Mouse (Mus musculus) limb, embryonic 12.5 days (tissue): ENCODE measurements around the gene Sohlh2. TPM values are rescaled to one million over a fixed set of nuclear protein-coding genes. Genes with fewer than 3 reads are reported as not detected.

Source experiments
- ATAC-seq: fragments of 200-750 bp; cut with Nextera tagmentation; 2 replicates; pipeline ENCODE4 v1.8.0; 2017; ENCODE audit warnings: low read depth, moderate TSS enrichment; ENCODE audit not compliant: insufficient number of reproducible peaks, insufficient read depth, low FRiP score, low TSS enrichment
- H3K27ac ChIP-seq: fragments of 300-500 bp; sonication (generic); 2 replicates; pipeline ENCODE4 v1.5.1; 2016; ENCODE audit warnings: mild to moderate bottlenecking, moderate library complexity
- H3K27me3 ChIP-seq: fragments of 300-500 bp; sonication (generic); 2 replicates; pipeline ENCODE4 v1.6.1; 2016; ENCODE audit warnings: mild to moderate bottlenecking, moderate library complexity
- H3K36me3 ChIP-seq: fragments of 300-500 bp; sonication (generic); 2 replicates; pipeline ENCODE4 v1.6.1; 2016; ENCODE audit warnings: mild to moderate bottlenecking, moderate library complexity
- H3K4me1 ChIP-seq: fragments of 300-500 bp; sonication (generic); replicated peaks from 2 replicates; pipeline ENCODE4 v1.6.1; 2016
- H3K4me2 ChIP-seq: fragments of 300-500 bp; sonication (generic); 2 replicates; pipeline ENCODE4 v1.6.1; 2016; ENCODE audit warnings: mild to moderate bottlenecking, moderate library complexity
- H3K4me3 ChIP-seq: fragments of 300-500 bp; sonication (generic); replicated peaks from 2 replicates; pipeline ENCODE4 v1.5.1; 2016; ENCODE audit warnings: mild to moderate bottlenecking
- H3K9ac ChIP-seq: fragments of 300-500 bp; sonication (generic); replicated peaks from 2 replicates; pipeline ENCODE4 v1.6.1; 2016; ENCODE audit warnings: mild to moderate bottlenecking, moderate library complexity
- H3K9me3 ChIP-seq: fragments of 300-500 bp; sonication (generic); 2 replicates; pipeline ENCODE4 v1.6.1; 2016; ENCODE audit warnings: mild to moderate bottlenecking, moderate library complexity
- WGBS: fragments of 180-500 bp; shearing (Covaris S2); methylation state at CpG from one replicate; pipeline ENCODE4 v1.1.7; 2016; 5-methylcytosine and 5-hydroxymethylcytosine counted together
- microRNA-seq: library from miRNA; unstranded; fragments of <30 nt; microRNA quantifications from one replicate; pipeline ENCODE4, GENCODE M21; 2017
- polyA plus RNA-seq: library from polyadenylated mRNA; unstranded; fragments of >200 nt; fragmentation: Nextera tagmentation; extraction: Ambion mirVana; gene quantifications from 2 replicates; pipeline ENCODE4 v1.2.1, GENCODE M21; 2016

The Sohlh2 gene
- polyA plus RNA-seq, 1 experiment from 2014 or later = not detected

DNA sequence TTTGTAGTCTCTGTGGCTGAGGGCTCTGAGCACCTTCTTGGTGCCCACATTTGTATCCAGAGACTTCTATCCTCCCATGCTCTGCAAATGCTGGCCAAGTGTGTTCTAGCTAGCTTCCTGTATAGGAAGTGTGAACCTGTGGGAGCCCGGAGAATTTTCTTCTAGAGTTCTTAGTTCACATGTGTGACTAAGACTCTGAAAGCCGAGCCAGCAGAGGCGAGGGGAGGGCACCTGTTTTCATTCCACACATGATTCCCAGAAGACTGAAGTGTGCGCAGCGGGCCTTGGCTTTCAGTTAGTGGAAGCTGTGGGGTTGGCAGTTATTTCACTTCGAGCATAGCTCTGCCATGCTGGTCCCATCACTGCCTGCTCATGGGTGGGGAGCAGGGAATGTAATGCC, 62.3 kb downstream of the Sohlh2 start:
- ATAC-seq = no peak
- H3K4me1 ChIP-seq = peaks cover 15% of the 10 kb centered on the region
- no peak overlapping the region for H3K9ac ChIP-seq
- peaks cover 17% of the 10 kb centered on the region for H3K36me3 ChIP-seq
- no peak overlapping the region for H3K27ac ChIP-seq
- peak overlapping the region; percentile 75; the same call in 1 of the 2 replicates for H3K4me3 ChIP-seq
- 63% methylated on average over 6 of the region's 6 CpGs for WGBS
- H3K27me3 ChIP-seq = peaks cover 5% of the 10 kb centered on the region; the same call in 1 of the 2 replicates
- H3K4me2 ChIP-seq = peak overlapping the region; percentile 92
- no peaks in the 10 kb centered on the region for H3K9me3 ChIP-seq

DNA sequence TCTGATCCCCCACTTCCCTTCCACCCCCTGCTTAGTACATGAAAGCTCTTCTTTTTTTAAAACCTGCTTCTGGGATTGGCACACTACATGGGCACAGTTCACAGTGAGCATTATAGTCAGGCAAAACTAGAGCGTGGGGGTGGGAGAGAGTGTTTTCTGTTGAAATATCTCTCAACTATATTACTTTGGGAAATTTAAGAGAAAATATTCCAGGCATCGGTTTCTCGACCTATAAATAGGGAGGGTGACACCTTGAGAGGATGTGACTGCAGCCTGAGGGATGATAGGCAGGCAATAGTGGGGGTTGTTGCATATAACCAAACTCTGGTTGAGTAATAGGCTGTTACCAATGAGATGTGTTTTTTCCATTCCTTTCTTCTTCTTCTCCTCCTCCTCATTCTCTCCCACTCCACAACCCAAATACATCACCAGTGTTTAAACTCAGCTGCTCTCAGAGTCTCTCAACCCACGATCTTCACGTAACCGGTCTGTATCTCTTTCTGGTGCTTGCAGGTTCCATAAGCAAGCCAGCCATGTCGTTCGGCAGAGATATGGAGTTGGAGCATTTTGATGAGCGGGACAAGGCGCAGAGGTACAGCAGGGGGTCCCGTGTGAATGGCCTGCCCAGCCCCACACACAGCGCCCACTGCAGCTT, 64.9 kb downstream of the Sohlh2 start:
- 91% methylated on average over 12 of the region's 12 CpGs for WGBS
- Histone ChIP-seq H3K9ac (no peak overlapping the region), H3K27me3 (peaks cover 3% of the 10 kb centered on the region; the same call in 1 of the 2 replicates), H3K4me2 (no peak overlapping the region), H3K4me1 (peaks cover 15% of the 10 kb centered on the region), H3K36me3 (peaks cover 17% of the 10 kb centered on the region), H3K9me3 (no peaks in the 10 kb centered on the region), H3K4me3 (no peak overlapping the region), H3K27ac (no peak overlapping the region)
- no peak for ATAC-seq

DNA sequence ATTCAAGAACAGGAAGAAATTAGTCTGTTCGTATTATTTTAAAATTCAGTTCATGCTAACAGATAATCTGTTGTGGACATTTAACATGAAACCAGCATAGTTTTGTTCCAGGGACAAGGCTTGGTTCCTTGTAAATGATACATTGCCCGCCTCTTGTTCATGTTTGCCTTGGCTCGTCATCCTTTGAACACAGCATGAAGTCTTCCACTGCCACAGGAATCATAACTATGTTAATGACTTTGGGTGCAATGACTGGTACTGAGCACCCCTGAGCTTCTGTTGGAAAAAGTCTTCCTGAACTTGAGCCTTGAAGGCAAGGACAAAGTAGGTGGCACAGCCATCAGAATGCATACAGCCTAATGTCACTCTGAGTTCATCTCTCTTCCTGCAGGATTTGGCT, 66.2 kb downstream of the Sohlh2 start:
- no peak overlapping the region for H3K9ac ChIP-seq
- 90% methylated on average over 3 of the region's 3 CpGs for WGBS
- no peak overlapping the region for H3K27ac ChIP-seq
- peaks cover 17% of the 10 kb centered on the region for H3K36me3 ChIP-seq
- no peak for ATAC-seq
- no peaks in the 10 kb centered on the region; the same call in 1 of the 2 replicates for H3K27me3 ChIP-seq
- H3K4me1 ChIP-seq = peaks cover 10% of the 10 kb centered on the region
- H3K9me3 ChIP-seq = no peaks in the 10 kb centered on the region
- H3K4me3 ChIP-seq = no peak overlapping the region
- H3K4me2 ChIP-seq = no peak overlapping the region

DNA sequence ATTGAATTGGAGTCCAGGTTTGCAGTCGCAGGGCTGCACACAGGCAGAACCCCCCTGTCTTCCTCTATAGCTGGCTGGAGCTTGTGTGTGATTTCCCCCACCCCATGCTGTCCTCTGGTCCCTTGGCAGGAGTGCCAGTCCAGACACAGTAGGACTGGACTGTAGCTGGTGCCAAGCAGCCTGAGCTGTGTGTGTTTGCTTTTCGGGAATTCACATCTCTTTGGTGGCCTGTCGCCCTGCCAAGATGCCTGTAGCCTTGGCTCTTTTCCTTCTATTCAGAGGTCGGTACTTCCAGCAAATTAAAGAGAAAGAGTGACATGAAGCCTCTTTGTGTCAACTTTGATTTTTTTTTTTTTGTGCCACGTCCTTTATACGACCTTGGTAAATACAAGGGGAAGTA, 66.7 kb downstream of the Sohlh2 start:
- WGBS = 82% methylated on average over 6 of the region's 6 CpGs
- H3K9me3 ChIP-seq = no peaks in the 10 kb centered on the region
- H3K4me1 ChIP-seq = peaks cover 8% of the 10 kb centered on the region; the same call in 1 of the 2 replicates
- no peak overlapping the region for H3K27ac ChIP-seq
- H3K27me3 ChIP-seq = no peaks in the 10 kb centered on the region; the same call in 1 of the 2 replicates
- ATAC-seq = no peak
- no peak overlapping the region for H3K4me2 ChIP-seq
- no peak overlapping the region for H3K9ac ChIP-seq
- H3K4me3 ChIP-seq = no peak overlapping the region
- peaks cover 17% of the 10 kb centered on the region for H3K36me3 ChIP-seq

DNA sequence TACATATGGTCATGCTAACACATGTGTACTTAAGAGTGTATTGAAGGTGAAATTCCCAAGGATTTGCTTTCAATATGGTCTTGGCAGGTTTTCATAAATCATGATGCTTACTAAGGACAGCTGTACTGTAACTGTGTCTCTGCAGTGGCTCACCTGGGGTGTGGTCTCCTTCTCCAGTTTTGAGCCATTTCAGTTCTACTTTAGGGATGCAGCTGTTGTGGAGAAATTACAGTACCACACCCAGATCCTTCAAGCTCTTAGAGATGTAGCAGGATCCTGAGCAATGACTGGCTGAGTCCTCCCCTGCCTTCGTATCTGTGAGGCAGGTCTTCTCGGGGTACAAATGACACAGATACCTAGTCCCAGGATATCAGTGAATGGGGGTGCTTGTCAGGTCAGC, 68.8 kb downstream of the Sohlh2 start:
- Histone ChIP-seq H3K9ac (no peak overlapping the region), H3K36me3 (peaks cover 18% of the 10 kb centered on the region), H3K27me3 (no peaks in the 10 kb centered on the region), H3K4me2 (no peak overlapping the region), H3K4me3 (no peak overlapping the region), H3K27ac (no peak overlapping the region), H3K9me3 (no peaks in the 10 kb centered on the region), H3K4me1 (no peaks in the 10 kb centered on the region)
- no peak for ATAC-seq
- WGBS = 82% methylated on average over 2 of the region's 2 CpGs

Small RNA genes lying within 50 kb of the gene (microRNA-seq; reads per million reads assigned to microRNA genes)
- gene Gm22029 = not detected

Other genes with a start within 250 kb of the Sohlh2 start
- 1.1 and 2.8 TPM in 2 replicates for gene Ccna1, start 126.5 kb upstream of the Sohlh2 start, polyA plus RNA-seq
- gene Spg20, start 69.9 kb upstream of the Sohlh2 start, polyA plus RNA-seq = 93.8 and 98.5 TPM in 2 replicates
- gene Ccdc169, start 44.7 kb upstream of the Sohlh2 start, polyA plus RNA-seq = 0.09 TPM in 2 replicates
- gene Dclk1, start 60.3 kb downstream of the Sohlh2 start, polyA plus RNA-seq = 47.9 and 62.8 TPM in 2 replicates